Mouse (Mus musculus) layer of hippocampus, postnatal 14 days (tissue): ENCODE data around the gene Rem2. TPM values are rescaled to one million over a fixed set of nuclear protein-coding genes. Genes with fewer than 3 reads are reported as not detected.

ENCODE experiments used
- DNase-seq, 2 experiments: peaks; one replicate each; pipeline ENCODE4 v3.0.0; 2021 to 2022; ENCODE audit warnings: low spot score in 2 of 2, mixed read lengths in 1 of 2
- total RNA-seq, 2 experiments: library from RNA; stranded (reverse); gene quantifications; 2 replicates each; pipeline ENCODE4 v1.2.3; 2021

Rem2 gene
- total RNA-seq, 2 experiments from 2014 or later = 31.3 to 33.2 TPM

- no peak for DNase-seq
These were observed 32.7 kb upstream of the Rem2 start for GRCm38 (mm10) chr14:54443196-54443595.

GRCm38 (mm10) chr14:54443712-54444618, 31.9 kb upstream of the Rem2 start:
- DNase-seq = peak in 1 of 2 experiments; percentile 39

- DNase-seq = no peak
These were observed 30.4 kb upstream of the Rem2 start for GRCm38 (mm10) chr14:54445476-54445875.

- DNase-seq = no peak
These were observed 22.3 kb upstream of the Rem2 start for GRCm38 (mm10) chr14:54453566-54453965.

- no peak for DNase-seq
These were observed 21.0 kb upstream of the Rem2 start for GRCm38 (mm10) chr14:54454669-54455528.

- no peak for DNase-seq
These were observed 17.9 kb upstream of the Rem2 start for GRCm38 (mm10) chr14:54457907-54458569.

- no peak for DNase-seq
These were observed 13.8 kb upstream of the Rem2 start for GRCm38 (mm10) chr14:54462146-54462545.

- DNase-seq = no peak
These were observed 12.6 kb upstream of the Rem2 start for GRCm38 (mm10) chr14:54463108-54463958.

GRCm38 (mm10) chr14:54463959-54464292, 12.0 kb upstream of the Rem2 start, which contains the start of gene Lrp10:
Gene Lrp10, plus strand, starts transcription at chr14:54464137.
- peak; percentile 81 to 86 for DNase-seq

GRCm38 (mm10) chr14:54464293-54465005, 11.5 kb upstream of the Rem2 start:
- no peak for DNase-seq

GRCm38 (mm10) chr14:54471467-54471866, 4.4 kb upstream of the Rem2 start:
- no peak for DNase-seq

- DNase-seq = no peak
These were observed 3.2 kb upstream of the Rem2 start for GRCm38 (mm10) chr14:54472671-54473070.

- no peak for DNase-seq
These were observed 1.2 kb upstream of the Rem2 start for GRCm38 (mm10) chr14:54474744-54475143.

GRCm38 (mm10) chr14:54477172-54477909, 1.4 kb downstream of the Rem2 start:
- no peak for DNase-seq

GRCm38 (mm10) chr14:54479451-54479920, 3.6 kb downstream of the Rem2 start:
- no peak for DNase-seq

GRCm38 (mm10) chr14:54480673-54481072, 4.8 kb downstream of the Rem2 start:
- no peak for DNase-seq

- no peak for DNase-seq
These were observed 5.5 kb downstream of the Rem2 start for GRCm38 (mm10) chr14:54481402-54481801.

GRCm38 (mm10) chr14:54482498-54482897, 6.6 kb downstream of the Rem2 start:
- no peak for DNase-seq

- DNase-seq = no peak
These were observed 10.0 kb downstream of the Rem2 start for GRCm38 (mm10) chr14:54485899-54486298.
